23 mouse cellular contexts compared by ENCODE assay signal in genomic region chr11:101035328-101035695, GRCm38 (mm10). TPM values are rescaled to one million over a fixed set of nuclear protein-coding genes. Genes with fewer than 3 reads are reported as not detected.
"Had no signal": no experiment of that assay in that cellular context is flagged by ENCODE, and none has a peak within 500 bp of the region (broad histone marks: within the 10 kb centered on the region; RNA-seq: fewer than 3 reads in every experiment).

No protein-coding gene starts in this region.

- H3K9ac ChIP-seq: limb, embryonic 13.5 days; liver, embryonic 12.5 days; liver, embryonic 15.5 days; midbrain, embryonic 12.5 days; midbrain, embryonic 15.5 days; neural tube, embryonic 12.5 days; neural tube, embryonic 15.5 days; stomach, embryonic 15.5 days had no signal

- H3K4me1 ChIP-seq: limb, embryonic 10.5 days; limb, embryonic 13.5 days; liver, embryonic 12.5 days; liver, embryonic 15.5 days; midbrain, embryonic 12.5 days; midbrain, embryonic 15.5 days; neural tube, embryonic 12.5 days; neural tube, embryonic 15.5 days; stomach, embryonic 15.5 days had no signal

- DNase-seq: kidney, adult 2 months; kidney, postnatal 14 days; kidney, postnatal 4 days; layer of hippocampus, postnatal 36 days; liver; lung, adult 2 months; lung, postnatal 14 days; retina, postnatal 1 day; right cerebral cortex, postnatal 25 days; spleen, adult 18-20 months; thymus, adult 2 months; thymus, postnatal 14 days; thymus, postnatal 4 days had no signal

- ATAC-seq: liver, embryonic 12.5 days; midbrain, embryonic 15.5 days had no signal

- H3K27ac ChIP-seq: limb, embryonic 10.5 days; limb, embryonic 13.5 days; liver, embryonic 12.5 days; liver, embryonic 15.5 days; macrophage; midbrain, embryonic 12.5 days; midbrain, embryonic 15.5 days; neural tube, embryonic 12.5 days; neural tube, embryonic 15.5 days; stomach, embryonic 15.5 days had no signal

- H3K27me3 ChIP-seq: limb, embryonic 13.5 days; liver, embryonic 12.5 days; liver, embryonic 15.5 days; midbrain, embryonic 12.5 days; midbrain, embryonic 15.5 days; neural tube, embryonic 12.5 days; neural tube, embryonic 15.5 days; stomach, embryonic 15.5 days had no signal

- H3K4me2 ChIP-seq: limb, embryonic 13.5 days; liver, embryonic 12.5 days; liver, embryonic 15.5 days; midbrain, embryonic 12.5 days; midbrain, embryonic 15.5 days; neural tube, embryonic 12.5 days; neural tube, embryonic 15.5 days; stomach, embryonic 15.5 days had no signal

- H3K9me3 ChIP-seq: limb, embryonic 10.5 days; limb, embryonic 13.5 days; liver, embryonic 12.5 days; liver, embryonic 15.5 days; midbrain, embryonic 12.5 days; midbrain, embryonic 15.5 days; neural tube, embryonic 12.5 days; neural tube, embryonic 15.5 days; stomach, embryonic 15.5 days had no signal

- H3K4me3 ChIP-seq: limb, embryonic 10.5 days; limb, embryonic 13.5 days; liver, embryonic 12.5 days; liver, embryonic 15.5 days; midbrain, embryonic 12.5 days; midbrain, embryonic 15.5 days; neural tube, embryonic 12.5 days; neural tube, embryonic 15.5 days; stomach, embryonic 15.5 days had no signal

RNA-seq across cellular contexts. Expression of gene Hsd17b1, which starts 42.9 kb away (rescaled TPM):
- polyA plus RNA-seq: limb, embryonic 10.5 days had no signal
